Mouse (Mus musculus) forebrain, embryonic 10.5 days (tissue): Measurements from ENCODE around the gene Hist1h4c. TPM values are rescaled to one million over a fixed set of nuclear protein-coding genes. Genes with fewer than 3 reads are reported as not detected.

ENCODE experiments used
- microRNA-seq: library from miRNA; unstranded; fragments of <30 nt; microRNA quantifications from one replicate; pipeline ENCODE4, GENCODE M21; 2017
- polyA plus RNA-seq: library from polyadenylated mRNA; unstranded; fragments of >200 nt; fragmentation: Nextera tagmentation; extraction: Ambion mirVana; gene quantifications from 2 replicates; pipeline ENCODE4 v1.2.1, GENCODE M21; 2016

Gene Hist1h4c
- polyA plus RNA-seq, 1 experiment from 2014 or later: 4.5 TPM

Small RNA genes lying within 50 kb of the gene (microRNA-seq; reads per million reads assigned to microRNA genes)
- not detected for gene Gm44314
- not detected for gene Gm44350

Other genes with a start within 250 kb of the Hist1h4c start
- gene Btn1a1, start 232.6 kb downstream of the Hist1h4c start, polyA plus RNA-seq: 0.09 TPM in 1 of 2 replicates, not detected in the other
- gene Btn2a2, start 209.6 kb downstream of the Hist1h4c start, polyA plus RNA-seq: 0.52 and 0.54 TPM in 2 replicates
- gene Hist1h4h, start 167.4 kb downstream of the Hist1h4c start, polyA plus RNA-seq: 3.8 and 4.0 TPM in 2 replicates
- gene Hist1h2af, start 164.5 kb downstream of the Hist1h4c start, polyA plus RNA-seq: 6.7 and 9.5 TPM in 2 replicates
- 6.3 and 8.1 TPM in 2 replicates for gene Hist1h3g, start 163.0 kb downstream of the Hist1h4c start, polyA plus RNA-seq
- 0.74 and 0.79 TPM in 2 replicates for gene Hist1h2bh, start 155.1 kb downstream of the Hist1h4c start, polyA plus RNA-seq
- 1.00 and 1.7 TPM in 2 replicates for gene Hist1h3f, start 154.4 kb downstream of the Hist1h4c start, polyA plus RNA-seq
- 0.53 and 0.60 TPM in 2 replicates for gene Hist1h4f, start 146.8 kb downstream of the Hist1h4c start, polyA plus RNA-seq
- 0.58 and 0.60 TPM in 2 replicates for gene Hist1h1d, start 145.2 kb downstream of the Hist1h4c start, polyA plus RNA-seq
- 6.1 and 6.7 TPM in 2 replicates for gene Hist1h3e, start 136.1 kb downstream of the Hist1h4c start, polyA plus RNA-seq
- gene Hist1h2ae, start 127.2 kb downstream of the Hist1h4c start, polyA plus RNA-seq: 102 and 105 TPM in 2 replicates
- gene Hist1h2bg, start 127.1 kb downstream of the Hist1h4c start, polyA plus RNA-seq: 6.4 and 6.7 TPM in 2 replicates
- gene Hist1h2bf, start 124.3 kb downstream of the Hist1h4c start, polyA plus RNA-seq: 5.8 and 6.9 TPM in 2 replicates
- 1.5 TPM in 2 replicates for gene Hist1h2ad, start 124.1 kb downstream of the Hist1h4c start, polyA plus RNA-seq
- 7.1 and 7.2 TPM in 2 replicates for gene Hist1h3d, start 122.7 kb downstream of the Hist1h4c start, polyA plus RNA-seq
- 112 and 119 TPM in 2 replicates for gene Hist1h4d, start 116.9 kb downstream of the Hist1h4c start, polyA plus RNA-seq
- gene Hist1h2be, start 77.3 kb downstream of the Hist1h4c start, polyA plus RNA-seq: 3.2 and 3.6 TPM in 2 replicates
- 19.8 and 21.4 TPM in 2 replicates for gene Hist1h1e, start 75.9 kb downstream of the Hist1h4c start, polyA plus RNA-seq
- gene Hist1h2ac, start 14.5 kb downstream of the Hist1h4c start, polyA plus RNA-seq: 1.00 and 1.1 TPM in 2 replicates
- 17.2 and 19.3 TPM in 2 replicates for gene Hist1h2bc, start 14.3 kb downstream of the Hist1h4c start, polyA plus RNA-seq
- gene Hist1h1t, start 2.6 kb downstream of the Hist1h4c start, polyA plus RNA-seq: not detected in 2 replicates
- gene Hfe, start 12.4 kb upstream of the Hist1h4c start, polyA plus RNA-seq: 1.3 and 1.5 TPM in 2 replicates
- 9.4 and 10.7 TPM in 2 replicates for gene Hist1h1c, start 40.4 kb upstream of the Hist1h4c start, polyA plus RNA-seq
- 7.7 and 9.0 TPM in 2 replicates for gene Hist1h3c, start 47.1 kb upstream of the Hist1h4c start, polyA plus RNA-seq
- 2.3 and 2.7 TPM in 2 replicates for gene Hist1h2bb, start 48.3 kb upstream of the Hist1h4c start, polyA plus RNA-seq
- 49.5 and 50.4 TPM in 2 replicates for gene Hist1h2ab, start 52.7 kb upstream of the Hist1h4c start, polyA plus RNA-seq
- gene Hist1h3b, start 53.8 kb upstream of the Hist1h4c start, polyA plus RNA-seq: 9.1 and 9.5 TPM in 2 replicates
- gene Hist1h4b, start 58.6 kb upstream of the Hist1h4c start, polyA plus RNA-seq: 2.5 and 4.5 TPM in 2 replicates
- gene Hist1h4a, start 62.8 kb upstream of the Hist1h4c start, polyA plus RNA-seq: 0.69 TPM in 1 of 2 replicates, not detected in the other
- 2.2 and 3.6 TPM in 2 replicates for gene Hist1h3a, start 63.9 kb upstream of the Hist1h4c start, polyA plus RNA-seq
- 2.6 and 3.3 TPM in 2 replicates for gene Hist1h1a, start 65.2 kb upstream of the Hist1h4c start, polyA plus RNA-seq
- gene Trim38, start 71.5 kb upstream of the Hist1h4c start, polyA plus RNA-seq: 0.10 and 0.12 TPM in 2 replicates
- gene Slc17a2, start 108.5 kb upstream of the Hist1h4c start, polyA plus RNA-seq: not detected in 2 replicates
- not detected in 2 replicates for gene Slc17a3, start 141.0 kb upstream of the Hist1h4c start, polyA plus RNA-seq
- not detected in 2 replicates for gene Slc17a1, start 169.3 kb upstream of the Hist1h4c start, polyA plus RNA-seq
- gene Slc17a4, start 216.6 kb upstream of the Hist1h4c start, polyA plus RNA-seq: not detected in 2 replicates
- gene Hist1h2ba, start 235.7 kb upstream of the Hist1h4c start, polyA plus RNA-seq: not detected in 2 replicates
- gene Hist1h2aa, start 236.0 kb upstream of the Hist1h4c start, polyA plus RNA-seq: not detected in 2 replicates